Mouse (Mus musculus) spleen, adult 12 weeks (tissue): ENCODE measurements around the gene Letm1.

Experiments used
- DNase-seq: peaks from one replicate; pipeline ENCODE4 v3.0.0; 2022; ENCODE audit warnings: low spot score

The Letm1 gene

GRCm38 (mm10) chr5:33706350-33706629, 76.3 kb downstream of the Letm1 start:
- DNase-seq = no peak

DNA sequence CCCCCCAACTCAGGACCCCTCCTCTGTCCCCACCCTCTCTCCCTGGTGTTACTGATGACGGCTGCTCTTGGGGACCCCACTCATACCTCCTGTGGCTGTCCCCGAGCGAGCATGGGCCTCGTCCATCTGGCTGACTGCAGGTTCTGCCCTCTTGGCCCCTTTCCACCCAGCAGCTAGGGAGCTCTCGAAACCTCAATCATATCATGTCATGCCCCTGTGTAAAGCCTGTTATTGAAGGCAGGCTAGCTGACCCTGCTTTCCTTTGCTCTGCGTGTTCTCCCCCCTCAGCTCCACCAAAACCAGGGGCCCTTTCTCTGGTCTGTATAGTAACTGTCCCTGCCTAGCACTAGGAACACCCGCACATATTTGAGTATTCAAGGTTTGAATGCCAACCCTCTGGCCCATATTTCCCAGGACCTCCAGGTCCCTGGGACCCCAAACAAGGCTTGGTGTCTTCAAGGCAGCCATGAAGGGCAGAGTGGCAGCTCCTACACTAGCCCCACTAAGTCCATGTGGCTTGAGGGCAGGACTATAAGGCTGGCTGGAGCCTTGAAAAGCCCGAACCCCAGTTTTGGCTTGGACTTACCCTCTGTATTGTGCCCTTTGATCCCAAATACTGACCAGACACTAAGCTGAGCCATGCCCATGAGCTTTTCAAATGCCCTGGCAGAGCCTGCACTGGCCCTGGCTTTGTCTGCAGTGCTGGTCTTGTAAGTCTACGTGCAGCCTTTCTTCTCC, 76.8 kb downstream of the Letm1 start:
- no peak for DNase-seq

- no peak for DNase-seq
Observed at GRCm38 (mm10) chr5:33704945-33705611, 77.5 kb downstream of the Letm1 start.

DNA sequence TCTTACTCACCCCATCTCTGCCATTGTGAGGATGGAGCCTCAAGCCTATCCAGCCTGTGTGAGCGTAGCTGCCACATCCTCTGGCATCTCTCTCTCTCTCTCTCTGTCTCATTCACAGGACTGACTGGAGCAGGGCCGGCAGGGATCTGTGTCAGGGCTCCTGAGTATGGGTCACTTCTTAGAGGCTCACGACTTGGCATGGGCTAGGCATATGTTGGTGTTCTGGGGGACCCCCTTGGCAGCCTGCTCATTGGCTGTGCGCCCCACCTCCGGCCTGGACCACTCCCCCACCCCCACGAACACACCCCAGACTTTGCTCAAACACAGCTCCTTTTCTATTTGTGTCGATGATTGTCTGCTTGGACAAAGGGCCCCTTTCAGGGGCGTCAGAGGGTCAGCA, 78.6 kb downstream of the Letm1 start:
- no peak for DNase-seq

DNA sequence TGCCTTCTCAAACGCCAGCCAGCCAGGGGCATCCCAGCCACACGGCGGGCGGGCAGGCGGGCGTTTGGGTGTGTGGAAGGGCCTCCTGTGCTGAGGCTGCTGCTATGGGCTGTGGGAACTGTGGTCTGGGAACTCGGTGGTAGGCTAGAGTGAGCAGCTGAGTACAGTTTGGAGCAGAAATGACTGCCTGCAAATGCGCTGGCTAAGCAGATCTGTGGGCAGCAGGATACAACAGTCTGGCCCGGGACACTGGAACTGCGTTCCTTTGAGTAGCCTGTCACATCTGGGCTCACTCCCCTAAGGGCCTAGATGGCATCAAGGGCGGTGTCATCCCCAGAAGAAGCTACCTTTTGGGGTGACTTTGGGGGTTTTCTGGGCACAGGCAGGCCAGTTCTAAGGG, 80.8 kb downstream of the Letm1 start:
- no peak for DNase-seq

DNA sequence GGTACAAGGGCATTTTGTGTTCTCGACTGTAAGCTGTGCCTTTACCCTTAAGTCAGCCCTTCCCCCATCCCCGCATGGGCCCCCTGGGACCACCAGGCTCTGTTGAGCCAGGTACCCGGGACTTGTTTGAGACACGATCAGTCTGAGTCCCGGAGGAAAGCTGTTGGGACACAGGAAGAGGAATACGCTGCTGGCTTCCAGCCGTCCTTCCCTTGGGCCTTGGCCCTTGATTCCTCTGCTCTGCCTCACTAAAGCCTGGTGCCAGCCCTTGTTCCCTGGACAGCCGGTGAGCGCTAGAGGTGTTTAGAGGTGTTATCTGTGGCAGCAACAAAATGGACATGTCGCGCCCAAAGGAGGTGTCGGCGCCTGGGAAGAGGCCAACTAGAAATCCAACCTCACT, 82.6 kb downstream of the Letm1 start:
- DNase-seq = no peak

DNA sequence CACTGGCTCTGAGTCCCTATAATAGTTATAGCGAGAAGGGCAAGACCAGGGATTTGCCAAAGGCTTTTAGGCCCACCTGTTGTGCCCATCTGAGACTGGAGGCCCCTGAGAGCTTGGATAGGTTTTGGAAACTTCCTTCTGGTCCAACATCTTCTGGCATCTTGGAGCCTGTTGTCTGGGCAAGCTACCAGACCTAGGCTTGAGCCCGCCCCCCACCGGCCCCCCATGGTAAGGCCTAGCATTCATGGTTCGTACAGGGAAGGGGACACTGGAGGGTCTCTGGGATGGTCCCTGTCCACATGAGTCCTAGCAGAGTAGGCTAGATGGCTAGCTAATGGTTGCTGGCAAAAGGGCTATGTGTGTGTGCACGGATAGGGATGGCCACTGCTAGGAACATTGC, 83.9 kb downstream of the Letm1 start:
- DNase-seq = no peak

- DNase-seq = no peak
Observed at GRCm38 (mm10) chr5:33697947-33698512, 84.6 kb downstream of the Letm1 start.

DNA sequence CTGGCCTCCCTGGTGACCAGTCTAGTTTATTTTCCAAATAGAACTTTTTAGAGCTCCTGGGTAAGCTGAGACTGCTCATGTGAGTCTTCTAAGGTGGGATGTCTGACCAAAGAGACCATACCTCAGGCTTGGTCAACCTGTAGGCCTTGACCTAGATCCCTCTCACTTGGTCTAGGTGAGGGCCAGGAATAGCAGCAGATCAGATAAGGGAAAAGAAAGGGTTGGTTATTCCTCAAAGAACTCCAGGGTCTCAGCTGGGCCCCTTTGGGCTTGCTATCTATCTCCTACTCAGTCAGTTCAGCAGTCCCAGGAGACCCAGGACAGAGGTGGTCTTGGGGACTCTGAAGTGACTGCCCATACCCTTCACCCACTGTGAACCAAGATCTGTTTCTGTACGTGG, 85.1 kb downstream of the Letm1 start:
- DNase-seq = no peak

GRCm38 (mm10) chr5:33696430-33696829, 86.2 kb downstream of the Letm1 start:
- no peak for DNase-seq

DNA sequence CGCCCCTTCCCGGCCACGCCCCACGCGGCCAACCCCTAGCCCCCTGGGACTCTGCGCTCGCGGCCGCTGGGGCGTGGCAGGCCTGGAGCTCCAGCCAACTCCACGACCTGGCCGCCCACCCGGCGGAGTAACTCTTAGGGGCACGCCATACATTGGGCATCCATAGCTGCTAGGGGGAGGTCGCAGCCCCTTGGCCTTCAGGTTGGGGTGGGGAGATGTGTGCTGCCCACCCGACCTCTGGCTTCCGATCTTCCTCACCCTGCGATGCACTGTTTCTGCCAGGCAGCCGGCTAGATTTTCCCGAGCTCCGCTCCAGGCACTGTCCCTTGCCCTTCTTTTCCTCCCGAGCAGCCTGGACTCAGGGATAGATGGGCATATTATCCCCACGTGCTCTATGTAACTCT, 86.9 kb downstream of the Letm1 start:
- DNase-seq = no peak

GRCm38 (mm10) chr5:33694848-33695717, 87.5 kb downstream of the Letm1 start:
- DNase-seq = no peak

DNA sequence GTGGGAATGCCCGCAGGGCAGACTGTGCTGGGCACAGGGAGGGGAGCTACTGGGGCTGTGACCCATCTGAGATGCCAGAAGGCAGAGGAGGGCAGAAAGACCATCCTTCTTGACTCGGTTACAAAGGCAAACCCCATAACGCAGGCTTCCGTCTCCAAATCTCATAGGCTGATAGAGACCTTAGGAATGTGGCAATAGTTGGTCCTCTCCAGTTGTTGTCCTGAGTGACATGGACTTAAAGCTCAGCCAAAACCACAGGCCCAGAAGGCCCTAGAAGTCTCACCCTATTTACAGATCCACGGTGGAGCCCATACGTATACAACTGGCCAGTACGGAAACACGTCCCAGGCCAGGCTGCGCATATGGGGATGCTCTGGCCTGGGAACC, 88.2 kb downstream of the Letm1 start:
- DNase-seq = no peak

DNA sequence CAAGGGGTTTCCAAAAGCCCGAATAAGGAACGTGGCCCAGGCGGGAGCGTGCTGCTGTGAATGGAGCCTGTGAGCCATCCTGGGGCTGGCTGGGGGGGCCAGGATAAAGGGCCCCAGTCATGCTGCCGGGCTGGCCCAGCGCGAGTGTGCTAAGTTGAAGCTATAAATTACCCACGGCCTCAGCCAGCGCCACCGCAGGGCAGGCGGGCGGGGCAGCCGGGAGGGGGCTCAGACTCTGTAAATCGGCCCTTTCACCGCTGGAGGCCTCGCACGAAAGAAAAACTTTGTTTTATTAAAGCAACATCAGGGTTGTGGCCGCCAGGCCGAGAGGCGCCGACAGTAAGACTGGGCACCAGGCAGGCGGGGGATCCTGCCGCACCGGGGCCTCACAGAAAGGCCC, 90.2 kb downstream of the Letm1 start:
- DNase-seq = no peak

DNA sequence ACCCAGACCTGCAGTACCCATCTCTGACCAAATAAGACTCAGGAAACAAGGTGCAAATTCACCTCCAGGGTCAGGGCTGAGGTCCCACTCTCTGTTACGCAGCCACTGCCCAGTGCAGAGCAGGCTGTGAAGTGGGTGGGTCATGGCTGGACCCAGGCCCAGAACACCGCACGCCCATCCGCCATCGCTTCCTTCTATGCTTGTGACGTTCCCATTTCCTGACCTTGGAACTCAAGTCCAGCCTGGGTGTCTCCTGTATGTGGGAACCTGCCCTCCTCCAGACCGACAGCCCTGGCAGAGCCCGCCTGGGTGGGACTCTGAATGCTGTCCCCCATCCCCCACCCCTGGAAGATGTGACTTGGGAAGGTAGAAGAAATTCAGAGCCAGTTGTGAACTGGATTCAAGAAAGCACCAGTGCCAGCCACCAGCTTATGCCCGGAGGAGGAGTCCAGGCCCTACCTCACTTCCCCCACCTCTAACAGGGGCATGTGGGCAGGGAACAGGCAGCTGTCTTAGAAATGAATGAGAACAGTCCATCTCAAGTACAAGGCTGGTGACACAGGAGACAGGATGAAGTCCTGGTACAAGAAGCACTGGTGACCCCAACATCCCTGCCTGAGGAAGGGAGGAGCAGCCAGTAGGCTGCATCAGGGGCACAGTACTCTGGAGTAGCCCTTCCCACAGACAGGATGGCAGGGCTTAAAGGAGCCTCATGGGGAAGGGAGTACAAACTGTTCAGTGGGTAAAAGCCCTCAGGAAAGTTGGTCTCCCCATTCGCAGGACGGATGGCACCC, 92.6 kb downstream of the Letm1 start:
- DNase-seq = no peak
